Mouse (Mus musculus) ES-Bruce4 (cell line): Measurements from ENCODE around the gene Mapre1.
A peak's percentile ranks its signal among the peaks of the same experiment; 100 is the strongest.

Experiments
- CTCF ChIP-seq: IDR thresholded peaks from one replicate; pipeline ENCODE4 v1.8.1; 2011; ENCODE audit warnings: low read depth, low read length
- EP300 ChIP-seq: IDR thresholded peaks from 2 replicates; pipeline ENCODE4 v1.6.1; 2011; ENCODE audit warnings: low read depth, low read length; ENCODE audit not compliant: insufficient read depth

DNA sequence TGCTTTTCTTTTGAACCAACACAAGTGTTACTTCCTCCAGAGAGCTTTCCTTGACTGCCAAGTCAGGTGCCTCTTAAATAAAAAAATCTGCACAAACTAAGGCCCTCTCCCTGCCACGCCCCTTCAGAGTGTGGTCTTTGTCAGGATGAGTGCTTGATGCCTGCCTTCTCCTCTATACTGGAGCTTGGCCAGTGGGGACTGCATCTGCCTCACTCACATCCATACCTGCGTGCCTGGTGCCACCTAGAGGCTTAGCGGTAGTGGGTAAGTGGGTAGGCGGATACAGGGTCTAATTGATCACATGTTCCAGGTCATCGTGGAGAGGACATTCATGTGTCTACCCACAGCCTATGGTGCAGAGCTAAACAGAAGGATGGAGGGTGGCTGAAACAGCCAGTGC is 54.0 kb downstream of the Mapre1 start:
- TF ChIP-seq EP300 (0 out of 2 replicates have a peak, but pooled peaks have one; percentile 22), CTCF (peak; percentile 80)
